Mouse (Mus musculus): ENCODE measurements around the gene Gm49321.
A peak's percentile ranks its signal among the peaks of the same experiment; 100 is the strongest.

The Gm49321 gene

GRCm38 (mm10) chr12:73949318-73950058, 12.0 kb downstream of the Gm49321 start:
- peak; percentile 52 to 71 for DNase-seq

GRCm38 (mm10) chr12:73952879-73953278, 15.4 kb downstream of the Gm49321 start:
- peak; percentile 58 to 74 for DNase-seq

GRCm38 (mm10) chr12:73953420-73954186, 16.1 kb downstream of the Gm49321 start:
- no peak for DNase-seq

- no peak for DNase-seq
These were observed 17.3 kb downstream of the Gm49321 start for GRCm38 (mm10) chr12:73954785-73955184.

GRCm38 (mm10) chr12:73957676-73958075, 20.2 kb downstream of the Gm49321 start:
- DNase-seq: no peak

- no peak for DNase-seq
These were observed 21.4 kb downstream of the Gm49321 start for GRCm38 (mm10) chr12:73958830-73959229.

GRCm38 (mm10) chr12:73964291-73965281, 27.1 kb downstream of the Gm49321 start, which contains the start of gene Snapc1:
Gene Snapc1 (plus strand): TSS chr12:73964481.
- peak; percentile 98 for DNase-seq

GRCm38 (mm10) chr12:73969142-73969541, 31.7 kb downstream of the Gm49321 start:
- DNase-seq: no peak

GRCm38 (mm10) chr12:73974584-73974983, 37.1 kb downstream of the Gm49321 start:
- DNase-seq: no peak

GRCm38 (mm10) chr12:73978144-73978543, 40.7 kb downstream of the Gm49321 start:
- peak; percentile 44 to 62 for DNase-seq

GRCm38 (mm10) chr12:73979667-73980066, 42.2 kb downstream of the Gm49321 start:
- DNase-seq: no peak

GRCm38 (mm10) chr12:73982533-73982932, 45.1 kb downstream of the Gm49321 start:
- DNase-seq: peak; percentile 86 to 90

- DNase-seq: peak; percentile 15 to 50
These were observed 48.8 kb downstream of the Gm49321 start for GRCm38 (mm10) chr12:73986299-73986698.

- DNase-seq: no peak
These were observed 51.0 kb downstream of the Gm49321 start for GRCm38 (mm10) chr12:73988393-73989008.

- peak; percentile 70 to 74 for DNase-seq
These were observed 52.1 kb downstream of the Gm49321 start for GRCm38 (mm10) chr12:73989594-73989993.

GRCm38 (mm10) chr12:73996906-73997296, 59.4 kb downstream of the Gm49321 start:
- DNase-seq: no peak

- DNase-seq: peak in 1 of 2 experiments; percentile 17
These were observed 60.1 kb downstream of the Gm49321 start, which contains the start of gene Syt16 for GRCm38 (mm10) chr12:73997297-73998127. Gene Syt16 (plus strand): TSS chr12:73997661.

GRCm38 (mm10) chr12:73998128-73998456, 60.6 kb downstream of the Gm49321 start:
- no peak for DNase-seq

- DNase-seq: no peak
These were observed 65.0 kb downstream of the Gm49321 start for GRCm38 (mm10) chr12:74002449-74002848.

- DNase-seq: peak; percentile 49 to 59
These were observed 72.0 kb downstream of the Gm49321 start for GRCm38 (mm10) chr12:74009448-74009911.

- peak; percentile 90 to 91 for DNase-seq
These were observed 76.3 kb downstream of the Gm49321 start for GRCm38 (mm10) chr12:74013739-74014138.
